Comparison of ENCODE assay signal across 27 mouse cellular contexts in genomic region chr5:30655042-30655441, GRCm38 (mm10). TPM values are rescaled to one million over a fixed set of nuclear protein-coding genes. Genes with fewer than 3 reads are reported as not detected.
DNase-seq lines count a peak whose midpoint lies in the region; ATAC-seq and TF ChIP-seq lines count a peak whose summit lies in the region.
"Had no signal": no experiment of that assay in that cellular context is flagged by ENCODE, and none has a peak within 500 bp of the region (broad histone marks: within the 10 kb centered on the region; RNA-seq: fewer than 3 reads in every experiment).

No protein-coding gene starts in this region.

- peaks cover 8% of the 10 kb centered on the region for H3K36me3 ChIP-seq in heart, adult 2 months (ENCODE audit: control insufficient read depth, insufficient read depth, low read length)
- H3K36me3 ChIP-seq in hindbrain, embryonic 13.5 days = peaks cover 57% of the 10 kb centered on the region
- no peaks in the 10 kb centered on the region for H3K36me3 ChIP-seq in hindbrain, embryonic 11.5 days (ENCODE audit: control insufficient read depth, insufficient read depth, low read length)

- no peak for TF ChIP-seq POLR2A in heart, adult 2 months (IDR thresholded peaks at IDR 0.05; ENCODE audit: insufficient read depth, low read depth, low read length)

- no peak for ATAC-seq in hindbrain, embryonic 13.5 days (ENCODE audit: low FRiP score)
- no peak for ATAC-seq in hindbrain, embryonic 11.5 days (ENCODE audit: low FRiP score)
- ATAC-seq: activated CD4-positive, CD25-positive, alpha-beta regulatory T cell, adult 4 months; CD4-positive, CD25-positive, alpha-beta regulatory T cell, adult 4 months; forebrain, embryonic 14.5 days; forebrain, embryonic 16.5 days; Patski had no signal

- no peaks in the 10 kb centered on the region for H3K9me3 ChIP-seq in hindbrain, embryonic 13.5 days
- H3K9me3 ChIP-seq in hindbrain, embryonic 11.5 days (ENCODE audit: control insufficient read depth, low read length) = no peaks in the 10 kb centered on the region
- H3K9me3 ChIP-seq: embryonic facial prominence, embryonic 13.5 days; embryonic facial prominence, embryonic 15.5 days; forebrain, embryonic 10.5 days; forebrain, embryonic 12.5 days; G1E had no signal

- intact Hi-C loops in heart, adult 2 months (cut with DNase I) = no loop called here

- 55% methylated on average over 8 of the region's 8 CpGs for WGBS in heart, adult 2 months
- 86% methylated on average over 8 of the region's 8 CpGs for WGBS in hindbrain, embryonic 13.5 days
- WGBS in hindbrain, embryonic 11.5 days = 85% methylated on average over 8 of the region's 8 CpGs

- H3K27ac ChIP-seq in heart, adult 2 months = no peak overlapping the region; the same call in 1 of the 2 replicates
- H3K27ac ChIP-seq in hindbrain, embryonic 13.5 days = no peak overlapping the region
- H3K27ac ChIP-seq in hindbrain, embryonic 11.5 days (ENCODE audit: low read depth, low read length) = no peak overlapping the region
- H3K27ac ChIP-seq: embryonic facial prominence, embryonic 13.5 days; embryonic facial prominence, embryonic 15.5 days; forebrain, embryonic 10.5 days; forebrain, embryonic 12.5 days had no signal

- H3K4me3 ChIP-seq in heart, adult 2 months = no peak overlapping the region
- H3K4me3 ChIP-seq in hindbrain, embryonic 13.5 days = no peak overlapping the region
- no peak overlapping the region for H3K4me3 ChIP-seq in hindbrain, embryonic 11.5 days (ENCODE audit: low read depth, low read length)
- H3K4me3 ChIP-seq: embryonic facial prominence, embryonic 13.5 days; embryonic facial prominence, embryonic 15.5 days; erythroblast, embryonic 14.5 days; forebrain, embryonic 10.5 days; forebrain, embryonic 12.5 days had no signal

- H3K4me2 ChIP-seq in hindbrain, embryonic 13.5 days = no peak overlapping the region
- no peak overlapping the region for H3K4me2 ChIP-seq in hindbrain, embryonic 11.5 days (replicated peaks; ENCODE audit: low read depth, low read length)
- H3K4me2 ChIP-seq: embryonic facial prominence, embryonic 13.5 days; embryonic facial prominence, embryonic 15.5 days; forebrain, embryonic 12.5 days had no signal

- DNase-seq in heart, adult 11 months = peak; percentile 90
- DNase-seq in heart, adult 2 months = no peak
- no peak for DNase-seq in hindbrain, embryonic 11.5 days (ENCODE audit: low spot score)
- no peak for DNase-seq in adrenal gland, postnatal 36 days
- DNase-seq: adrenal gland, adult 8-10 months; adrenal gland, postnatal 14 days; B cell, adult 2 months; cerebellum, adult 11-12 months; cerebellum, adult 2 months; cerebellum, adult 9-11 months; cerebellum, postnatal 14 days; cerebellum, postnatal 36 days; embryo, embryonic 11 days had no signal

- no peak overlapping the region for H3K9ac ChIP-seq in heart, adult 2 months (ENCODE audit: low read depth, low read length)
- H3K9ac ChIP-seq in hindbrain, embryonic 13.5 days = 0 out of 2 replicates have a peak overlapping the region, but pooled peaks have one; percentile 46
- H3K9ac ChIP-seq in hindbrain, embryonic 11.5 days (ENCODE audit: low read depth, low read length) = no peak overlapping the region
- H3K9ac ChIP-seq: embryonic facial prominence, embryonic 13.5 days; embryonic facial prominence, embryonic 15.5 days; forebrain, embryonic 12.5 days had no signal

- peaks cover 9% of the 10 kb centered on the region for H3K4me1 ChIP-seq in heart, adult 2 months (ENCODE audit: control insufficient read depth, insufficient read depth, low read length)
- H3K4me1 ChIP-seq in hindbrain, embryonic 13.5 days (replicated peaks) = no peaks in the 10 kb centered on the region
- H3K4me1 ChIP-seq in hindbrain, embryonic 11.5 days (replicated peaks; ENCODE audit: control insufficient read depth, insufficient read depth, low read length) = no peaks in the 10 kb centered on the region
- H3K4me1 ChIP-seq: embryonic facial prominence, embryonic 13.5 days; forebrain, embryonic 10.5 days; forebrain, embryonic 12.5 days had no signal

- no peak for TF ChIP-seq CTCF in heart, adult 2 months (IDR thresholded peaks at IDR 0.05)

- H3K27me3 ChIP-seq in heart, adult 2 months (ENCODE audit: control insufficient read depth, insufficient read depth, low read length) = no peaks in the 10 kb centered on the region
- H3K27me3 ChIP-seq in hindbrain, embryonic 13.5 days = no peaks in the 10 kb centered on the region
- H3K27me3 ChIP-seq in hindbrain, embryonic 11.5 days (ENCODE audit: control insufficient read depth, insufficient read depth, low read length) = no peaks in the 10 kb centered on the region
- H3K27me3 ChIP-seq: CH12.LX; embryonic facial prominence, embryonic 13.5 days; embryonic facial prominence, embryonic 15.5 days; forebrain, embryonic 12.5 days; Patski had no signal

- TF ChIP-seq EP300 in heart, adult 2 months (IDR thresholded peaks at IDR 0.05; ENCODE audit: insufficient read depth, low read depth, low read length) = no peak

- H3K79me2 ChIP-seq in heart, adult 2 months (replicated peaks; ENCODE audit: control insufficient read depth, insufficient read depth, low read length) = no peaks in the 10 kb centered on the region; the same call in 1 of the 2 replicates

RNA-seq across cellular contexts. Expression of gene Slc35f6, which starts 7.3 kb away (rescaled TPM):
- total RNA-seq in heart, adult 2 months (2021) = 10 to 100 TPM; 47.2 to 49.9 TPM
- polyA plus RNA-seq in heart, adult 2 months (2012; rRNA removed) = 119 and 154 TPM in 2 replicates
- polyA plus RNA-seq in hindbrain, embryonic 13.5 days (2015; fragmentation: Nextera tagmentation; extraction: Ambion mirVana) = 29.9 and 30.7 TPM in 2 replicates
- polyA plus RNA-seq in hindbrain, embryonic 11.5 days (2014; fragmentation: Nextera tagmentation; extraction: Ambion mirVana) = 25.2 and 28.8 TPM in 2 replicates
- 10 to 100 TPM; 40.0 to 47.2 TPM for total RNA-seq in adrenal gland, postnatal 36 days (2021)

RNA-seq across cellular contexts. Expression of gene Cenpa, which starts 11.5 kb away (rescaled TPM):
- 10 to 100 TPM; 43.9 to 51.0 TPM for total RNA-seq in heart, adult 2 months (2021)
- 51.3 and 69.7 TPM in 2 replicates for polyA plus RNA-seq in heart, adult 2 months (2012; rRNA removed)
- 61.6 and 69.1 TPM in 2 replicates for polyA plus RNA-seq in hindbrain, embryonic 13.5 days (2015; fragmentation: Nextera tagmentation; extraction: Ambion mirVana)
- polyA plus RNA-seq in hindbrain, embryonic 11.5 days (2014; fragmentation: Nextera tagmentation; extraction: Ambion mirVana) = 324 and 338 TPM in 2 replicates
- 10 to 100 TPM; 10.2 to 11.9 TPM for total RNA-seq in adrenal gland, postnatal 36 days (2021)

RNA-seq across cellular contexts. Expression of gene Dpysl5, which starts 56.3 kb away (rescaled TPM):
- total RNA-seq in heart, adult 2 months (2021) = 1 to 10 TPM in 1 of 2 experiments, under 1 TPM in 1; 0.61 to 1.3 TPM
- 0.82 and 1.1 TPM in 2 replicates for polyA plus RNA-seq in heart, adult 2 months (2012; rRNA removed)
- polyA plus RNA-seq in hindbrain, embryonic 13.5 days (2015; fragmentation: Nextera tagmentation; extraction: Ambion mirVana) = 180 and 199 TPM in 2 replicates
- 86.1 and 90.1 TPM in 2 replicates for polyA plus RNA-seq in hindbrain, embryonic 11.5 days (2014; fragmentation: Nextera tagmentation; extraction: Ambion mirVana)
- 1 to 10 TPM in 1 of 2 experiments, under 1 TPM in 1; 0.86 to 1.1 TPM for total RNA-seq in adrenal gland, postnatal 36 days (2021)
- total RNA-seq: common myeloid progenitor, adult 5-6 weeks had no signal
- polyA plus RNA-seq: activated CD4-positive, CD25-positive, alpha-beta regulatory T cell, adult 4 months; CD4-positive, CD25-positive, alpha-beta regulatory T cell, adult 4 months; erythroblast, embryonic 14.5 days; G1E had no signal

Comparison
In these comparisons a context has a peak if more than half of its experiments do, and no peak if none do; other contexts are left out.
1. RNA of gene Dpysl5, which starts 56.3 kb away (polyA plus RNA-seq): 180 to 199 TPM in hindbrain, embryonic 13.5 days and 86.1 to 90.1 TPM in hindbrain, embryonic 11.5 days; 0.82 to 1.1 TPM in heart, adult 2 months; every median in the first group is over 10 times any median in the second.